Mouse (Mus musculus) stomach, postnatal 0 days (tissue): ENCODE measurements around the gene Ssh3. TPM values are rescaled to one million over a fixed set of nuclear protein-coding genes. Genes with fewer than 3 reads are reported as not detected.

Experiments used
- ATAC-seq: fragments of 200-750 bp; cut with Nextera tagmentation; 2 replicates; pipeline ENCODE4 v1.8.0; 2017; ENCODE audit not compliant: low FRiP score, low TSS enrichment
- DNase-seq: peaks from one replicate; pipeline ENCODE4 v3.0.0-alpha.2; 2016; ENCODE audit warnings: low spot score
- H3K27ac ChIP-seq: fragments of 300-500 bp; sonication (generic); replicated peaks from 2 replicates; pipeline ENCODE4 v1.5.1; 2014; ENCODE audit warnings: mild to moderate bottlenecking, control low read depth
- H3K27me3 ChIP-seq: fragments of 300-500 bp; sonication (generic); 2 replicates; pipeline ENCODE4 v1.6.1; 2014; ENCODE audit warnings: low read length; ENCODE audit not compliant: control insufficient read depth, insufficient read depth
- H3K36me3 ChIP-seq: fragments of 300-500 bp; sonication (generic); 2 replicates; pipeline ENCODE4 v1.6.1; 2014; ENCODE audit warnings: low read length, mixed read lengths; ENCODE audit not compliant: control insufficient read depth, insufficient read depth
- H3K4me1 ChIP-seq: fragments of 300-500 bp; sonication (generic); replicated peaks from 2 replicates; pipeline ENCODE4 v1.6.1; 2014; ENCODE audit warnings: antibody characterized with exemption; ENCODE audit not compliant: control insufficient read depth, insufficient read depth
- H3K4me2 ChIP-seq: fragments of 300-500 bp; sonication (generic); replicated peaks from 2 replicates; pipeline ENCODE4 v1.6.1; 2014; ENCODE audit warnings: low read depth, mild to moderate bottlenecking, control low read depth, moderate library complexity
- H3K4me3 ChIP-seq: fragments of 300-500 bp; sonication (generic); 2 replicates; pipeline ENCODE4 v1.5.1; 2014; ENCODE audit warnings: low read depth, low read length, control low read depth
- H3K9ac ChIP-seq: fragments of 300-500 bp; sonication (generic); 2 replicates; pipeline ENCODE4 v1.6.1; 2014; ENCODE audit warnings: mild to moderate bottlenecking, low read length, control low read depth, mixed read lengths
- H3K9me3 ChIP-seq: fragments of 300-500 bp; sonication (generic); 2 replicates; pipeline ENCODE4 v1.6.1; 2016; ENCODE audit warnings: low read length; ENCODE audit not compliant: control insufficient read depth
- CTCF ChIP-seq: IDR thresholded peaks from 2 replicates; pipeline ENCODE4 v1.5.1; 2016; ENCODE audit warnings: antibody characterized with exemption, low read depth, mild to moderate bottlenecking, moderate library complexity
- EP300 ChIP-seq: optimal IDR thresholded peaks from 2 replicates; pipeline ENCODE3; 2016; ENCODE audit warnings: antibody characterized with exemption
- WGBS: fragments of 180-500 bp; shearing (Covaris S2); extraction: QIAGEN DNeasy Blood & Tissue Kit; methylation state at CpG from one replicate; pipeline ENCODE4 v1.1.7; 2014; 5-methylcytosine and 5-hydroxymethylcytosine counted together
- polyA plus RNA-seq: library from polyadenylated mRNA; unstranded; fragments of >200 nt; fragmentation: Nextera tagmentation; extraction: Ambion mirVana; gene quantifications from 2 replicates; pipeline ENCODE4 v1.2.1, GENCODE M21; 2015

Ssh3 gene
- polyA plus RNA-seq, 1 experiment from 2014 or later: 36.9 TPM

GRCm38 (mm10) chr19:4299126-4299525 is 30.1 kb upstream of the Ssh3 start:
- 83% methylated on average over 7 of the region's 7 CpGs for WGBS
- Histone ChIP-seq H3K36me3 (no peaks in the 10 kb centered on the region; the same call in 1 of the 2 replicates), H3K27me3 (no peaks in the 10 kb centered on the region), H3K4me2 (no peak overlapping the region), H3K4me1 (peaks cover 24% of the 10 kb centered on the region), H3K9me3 (no peaks in the 10 kb centered on the region), H3K27ac (peak overlapping the region; percentile 83), H3K4me3 (no peak overlapping the region), H3K9ac (no peak overlapping the region)
- DNase-seq (no peak), ATAC-seq (no peak)
- TF ChIP-seq CTCF (no peak), EP300 (no peak)

GRCm38 (mm10) chr19:4298322-4299121 is 29.5 kb upstream of the Ssh3 start:
- TF ChIP-seq CTCF: peak; percentile 17; the same call in 1 of the 2 replicates
- no peak for TF ChIP-seq EP300
- 0 out of 2 replicates have a peak overlapping the region, but pooled peaks have one; percentile 1 for H3K4me2 ChIP-seq
- 70% methylated on average over 17 of the region's 17 CpGs for WGBS
- no peaks in the 10 kb centered on the region for H3K9me3 ChIP-seq
- H3K27ac ChIP-seq: peak overlapping the region; percentile 83
- ATAC-seq (no peak), DNase-seq (no peak)
- H3K4me1 ChIP-seq: peaks cover 21% of the 10 kb centered on the region
- H3K4me3 ChIP-seq: no peak overlapping the region
- H3K36me3 ChIP-seq: no peaks in the 10 kb centered on the region; the same call in 1 of the 2 replicates
- no peaks in the 10 kb centered on the region for H3K27me3 ChIP-seq
- no peak overlapping the region for H3K9ac ChIP-seq

- no peaks in the 10 kb centered on the region for H3K9me3 ChIP-seq
- H3K27me3 ChIP-seq: no peaks in the 10 kb centered on the region
- H3K4me2 ChIP-seq: no peak overlapping the region
- H3K27ac ChIP-seq: peak overlapping the region; percentile 83
- no peak for ATAC-seq
- peak; percentile 52 for DNase-seq
- TF ChIP-seq CTCF: peak; percentile 50
- TF ChIP-seq EP300: no peak
- peaks cover under 1% of the 10 kb centered on the region; the same call in 1 of the 2 replicates for H3K36me3 ChIP-seq
- no peak overlapping the region for H3K9ac ChIP-seq
- H3K4me1 ChIP-seq: peaks cover 18% of the 10 kb centered on the region
- 62% methylated on average over 5 of the region's 5 CpGs for WGBS
- H3K4me3 ChIP-seq: no peak overlapping the region
Observed at GRCm38 (mm10) chr19:4297851-4298250, 28.9 kb upstream of the Ssh3 start.

GRCm38 (mm10) chr19:4296611-4297010 is 27.6 kb upstream of the Ssh3 start:
- Histone ChIP-seq H3K9ac (peak overlapping the region; percentile 13; the same call in 1 of the 2 replicates), H3K4me1 (peaks cover 14% of the 10 kb centered on the region), H3K4me2 (no peak overlapping the region), H3K27ac (peak overlapping the region; percentile 75), H3K27me3 (no peaks in the 10 kb centered on the region), H3K36me3 (peaks cover 12% of the 10 kb centered on the region), H3K9me3 (no peaks in the 10 kb centered on the region), H3K4me3 (no peak overlapping the region)
- ATAC-seq: no peak
- WGBS: 78% methylated on average over 2 of the region's 2 CpGs
- DNase-seq: no peak
- no peak for TF ChIP-seq EP300
- TF ChIP-seq CTCF: no peak

GRCm38 (mm10) chr19:4295391-4295790 is 26.4 kb upstream of the Ssh3 start:
- H3K4me1 ChIP-seq: peaks cover 3% of the 10 kb centered on the region; the same call in 1 of the 2 replicates
- H3K27me3 ChIP-seq: no peaks in the 10 kb centered on the region
- no peak for TF ChIP-seq EP300
- no peak for TF ChIP-seq CTCF
- ATAC-seq (no peak), DNase-seq (no peak)
- no peaks in the 10 kb centered on the region for H3K9me3 ChIP-seq
- no peak overlapping the region for H3K4me2 ChIP-seq
- 0 out of 2 replicates have a peak overlapping the region, but pooled peaks have one; percentile 53 for H3K27ac ChIP-seq
- 80% methylated on average over 4 of the region's 4 CpGs for WGBS
- no peak overlapping the region for H3K9ac ChIP-seq
- H3K36me3 ChIP-seq: peaks cover 23% of the 10 kb centered on the region
- no peak overlapping the region for H3K4me3 ChIP-seq
